Comparison of ENCODE assay signal across 8 mouse cellular contexts in genomic region chr2:85049277-85049676, GRCm38 (mm10). TPM values are rescaled to one million over a fixed set of nuclear protein-coding genes. Genes with fewer than 3 reads are reported as not detected.
DNase-seq lines count a peak whose midpoint lies in the region; ATAC-seq and TF ChIP-seq lines count a peak whose summit lies in the region.

No protein-coding gene starts in this region.

- no peak overlapping the region for H3K9ac ChIP-seq in hindbrain, embryonic 16.5 days (ENCODE audit: low read depth, low read length)
- H3K9ac ChIP-seq in midbrain, postnatal 0 days (replicated peaks; ENCODE audit: low read length, poor library complexity, severe bottlenecking) = no peak overlapping the region

- H3K4me1 ChIP-seq in forebrain, embryonic 10.5 days = peaks cover 51% of the 10 kb centered on the region
- H3K4me1 ChIP-seq in hindbrain, embryonic 16.5 days (ENCODE audit: control insufficient read depth, insufficient read depth, low read depth, low read length) = peaks cover 34% of the 10 kb centered on the region
- H3K4me1 ChIP-seq in midbrain, postnatal 0 days (ENCODE audit: insufficient read depth, low read length) = peaks cover 11% of the 10 kb centered on the region; the same call in 1 of the 2 replicates

- TF ChIP-seq CTCF in layer of hippocampus, adult 2 months (conservative IDR thresholded peaks at IDR 0.05) = no peak
- no peak for TF ChIP-seq CTCF in midbrain, postnatal 0 days (IDR thresholded peaks at IDR 0.05)

- peak overlapping the region; percentile 75 for H3K4me3 ChIP-seq in layer of hippocampus, adult 2 months
- peak overlapping the region; percentile 89 for H3K4me3 ChIP-seq in forebrain, embryonic 10.5 days
- H3K4me3 ChIP-seq in hindbrain, embryonic 16.5 days (ENCODE audit: low read length) = peak overlapping the region; percentile 87; the same call in 1 of the 2 replicates
- H3K4me3 ChIP-seq in midbrain, postnatal 0 days (ENCODE audit: low read depth, low read length) = peak overlapping the region; percentile 72

- 68% methylated on average over 4 of the region's 4 CpGs for WGBS in forebrain, embryonic 10.5 days
- 58% methylated on average over 4 of the region's 4 CpGs for WGBS in hindbrain, embryonic 16.5 days
- 68% methylated on average over 4 of the region's 4 CpGs for WGBS in midbrain, postnatal 0 days

- no peak for DNase-seq in layer of hippocampus, adult 2 months (ENCODE audit: low spot score in 2 of 2)
- no peak for DNase-seq in layer of hippocampus, postnatal 14 days (ENCODE audit: low spot score in 2 of 2)
- DNase-seq in forebrain, embryonic 10.5 days (ENCODE audit: extremely low spot score, low spot score) = no peak
- peak; percentile 18 for DNase-seq in midbrain, postnatal 0 days (ENCODE audit: low spot score)
- no peak for DNase-seq in spleen, postnatal 4 days (ENCODE audit: low spot score in 2 of 2)
- DNase-seq in layer of hippocampus, adult 8-10 months (ENCODE audit: low spot score in 2 of 2) = no peak
- no peak for DNase-seq in urinary bladder, adult 2 months (ENCODE audit: low spot score)

- no peaks in the 10 kb centered on the region for H3K9me3 ChIP-seq in forebrain, embryonic 10.5 days
- no peaks in the 10 kb centered on the region for H3K9me3 ChIP-seq in hindbrain, embryonic 16.5 days (ENCODE audit: control insufficient read depth, low read length)
- H3K9me3 ChIP-seq in midbrain, postnatal 0 days (ENCODE audit: low read length) = no peaks in the 10 kb centered on the region

- H3K4me2 ChIP-seq in hindbrain, embryonic 16.5 days (ENCODE audit: low read length) = peak overlapping the region; percentile 66
- H3K4me2 ChIP-seq in midbrain, postnatal 0 days (ENCODE audit: low read depth, low read length, poor library complexity, severe bottlenecking) = peak overlapping the region; percentile 72

- H3K27me3 ChIP-seq in forebrain, embryonic 10.5 days (ENCODE audit: poor library complexity, severe bottlenecking) = no peaks in the 10 kb centered on the region
- H3K27me3 ChIP-seq in hindbrain, embryonic 16.5 days (replicated peaks; ENCODE audit: control insufficient read depth, insufficient read depth, low read length) = no peaks in the 10 kb centered on the region
- no peaks in the 10 kb centered on the region for H3K27me3 ChIP-seq in midbrain, postnatal 0 days (ENCODE audit: insufficient read depth, low read length)

- no peak for ATAC-seq in hindbrain, embryonic 16.5 days
- ATAC-seq in midbrain, postnatal 0 days (ENCODE audit: low FRiP score) = no peak

- peak overlapping the region; percentile 94 for H3K27ac ChIP-seq in layer of hippocampus, adult 2 months
- H3K27ac ChIP-seq in forebrain, embryonic 10.5 days = peak overlapping the region; percentile 82
- H3K27ac ChIP-seq in hindbrain, embryonic 16.5 days (ENCODE audit: low read depth, low read length) = peak overlapping the region; percentile 10; the same call in 1 of the 2 replicates
- H3K27ac ChIP-seq in midbrain, postnatal 0 days (ENCODE audit: low read depth, low read length) = peak overlapping the region; percentile 27; the same call in 1 of the 2 replicates

- peaks cover 61% of the 10 kb centered on the region for H3K36me3 ChIP-seq in forebrain, embryonic 10.5 days (replicated peaks)
- peaks cover 38% of the 10 kb centered on the region for H3K36me3 ChIP-seq in hindbrain, embryonic 16.5 days (ENCODE audit: control insufficient read depth, insufficient read depth, low read length)
- H3K36me3 ChIP-seq in midbrain, postnatal 0 days (ENCODE audit: insufficient read depth, low read length) = peaks cover 44% of the 10 kb centered on the region

RNA-seq across cellular contexts. Expression of gene Tnks1bp1, which starts 1.5 kb away (rescaled TPM):
- total RNA-seq in layer of hippocampus, adult 2 months (2021) = 100 to 1,000 TPM; 166 to 182 TPM
- total RNA-seq in layer of hippocampus, postnatal 14 days (2021) = 100 to 1,000 TPM; 128 to 141 TPM
- polyA plus RNA-seq in forebrain, embryonic 10.5 days (2016; fragmentation: Nextera tagmentation; extraction: Ambion mirVana) = 26.6 and 36.1 TPM in 2 replicates
- 19.6 and 29.8 TPM in 2 replicates for polyA plus RNA-seq in hindbrain, embryonic 16.5 days (2015; fragmentation: Nextera tagmentation; extraction: Ambion mirVana)
- total RNA-seq in midbrain, postnatal 0 days (2014; rRNA removed) = 86.8 and 102 TPM in 2 replicates
- polyA plus RNA-seq in midbrain, postnatal 0 days (2015; fragmentation: Nextera tagmentation; extraction: Ambion mirVana) = 18.0 and 18.8 TPM in 2 replicates
- 100 to 1,000 TPM; 160 to 169 (median 163) TPM for total RNA-seq in layer of hippocampus, adult 8-10 months (2022)
- polyA plus RNA-seq in urinary bladder, adult 2 months (2012; rRNA removed) = 53.7 and 71.5 TPM in 2 replicates

RNA-seq across cellular contexts. Expression of gene P2rx3, which starts 12.0 kb away (rescaled TPM):
- total RNA-seq in layer of hippocampus, adult 2 months (2021) = 1 to 10 TPM; 2.3 to 2.4 TPM
- total RNA-seq in layer of hippocampus, postnatal 14 days (2021) = 1 to 10 TPM; 2.8 to 3.4 TPM
- 2.7 and 3.6 TPM in 2 replicates for polyA plus RNA-seq in forebrain, embryonic 10.5 days (2016; fragmentation: Nextera tagmentation; extraction: Ambion mirVana)
- polyA plus RNA-seq in hindbrain, embryonic 16.5 days (2015; fragmentation: Nextera tagmentation; extraction: Ambion mirVana) = 8.0 and 11.2 TPM in 2 replicates
- total RNA-seq in midbrain, postnatal 0 days (2014; rRNA removed) = 0.14 and 2.7 TPM in 2 replicates
- 0.48 and 0.88 TPM in 2 replicates for polyA plus RNA-seq in midbrain, postnatal 0 days (2015; fragmentation: Nextera tagmentation; extraction: Ambion mirVana)
- total RNA-seq in layer of hippocampus, adult 8-10 months (2022) = 1 to 10 TPM; 2.1 to 2.6 (median 2.3) TPM
- 0.60 and 0.87 TPM in 2 replicates for polyA plus RNA-seq in urinary bladder, adult 2 months (2012; rRNA removed)

RNA-seq across cellular contexts. Expression of gene Ssrp1, which starts 12.2 kb away (rescaled TPM):
- 100 to 1,000 TPM; 125 to 132 TPM for total RNA-seq in layer of hippocampus, adult 2 months (2021)
- total RNA-seq in layer of hippocampus, postnatal 14 days (2021) = 100 to 1,000 TPM; 104 TPM
- polyA plus RNA-seq in forebrain, embryonic 10.5 days (2016; fragmentation: Nextera tagmentation; extraction: Ambion mirVana) = 433 and 446 TPM in 2 replicates
- 156 and 166 TPM in 2 replicates for polyA plus RNA-seq in hindbrain, embryonic 16.5 days (2015; fragmentation: Nextera tagmentation; extraction: Ambion mirVana)
- total RNA-seq in midbrain, postnatal 0 days (2014; rRNA removed) = 137 and 153 TPM in 2 replicates
- 123 TPM in 2 replicates for polyA plus RNA-seq in midbrain, postnatal 0 days (2015; fragmentation: Nextera tagmentation; extraction: Ambion mirVana)
- 100 to 1,000 TPM; 111 to 137 (median 126) TPM for total RNA-seq in layer of hippocampus, adult 8-10 months (2022)
- polyA plus RNA-seq in urinary bladder, adult 2 months (2012; rRNA removed) = 81.0 and 88.4 TPM in 2 replicates

Comparison
In these comparisons a context has a peak if more than half of its experiments do, and no peak if none do; other contexts are left out.
1. H3K27ac ChIP-seq: peak in every context shown above with its lines; median percentile 94 in layer of hippocampus, adult 2 months; 82 in forebrain, embryonic 10.5 days; 27 in midbrain, postnatal 0 days; 10 in hindbrain, embryonic 16.5 days.